Mouse (Mus musculus): ENCODE measurements at regions not wholly inside any gene's neighbourhood (a gene's known extent, or its start where the extent isn't known, plus 50 kb on each side); places are given as distances from the start of the nearest gene placed in this dataset.

GRCm38 (mm10) chr5:132892591-132892990, 349.4 kb upstream of the Auts2 start:
- Histone ChIP-seq H3K27me3 (ENCODE audit: control insufficient read depth, insufficient read depth, low read length) (no peaks in the 10 kb centered on the region), H3K4me3 (ENCODE audit: low read depth, low read length) (no peak overlapping the region), H3K9ac (replicated peaks; ENCODE audit: low read length) (no peak overlapping the region), H3K4me1 (ENCODE audit: control insufficient read depth, insufficient read depth, low read length) (no peaks in the 10 kb centered on the region), H3K4me2 (ENCODE audit: low read depth, low read length) (no peak overlapping the region), H3K36me3 (replicated peaks; ENCODE audit: control insufficient read depth, insufficient read depth, low read depth, low read length) (no peaks in the 10 kb centered on the region), H3K27ac (replicated peaks; ENCODE audit: low read depth, low read length) (no peak overlapping the region), H3K9me3 (replicated peaks; ENCODE audit: control insufficient read depth, low read length) (no peaks in the 10 kb centered on the region)
- DNase-seq (ENCODE audit: low spot score) (no peak), ATAC-seq (replicated peaks; ENCODE audit: insufficient number of reproducible peaks, low FRiP score, low TSS enrichment, low read depth) (no peak)
- WGBS, result 73% methylated on average over 1 of the region's 1 CpGs

- Histone ChIP-seq H3K4me3 (ENCODE audit: low read depth, low read length) (no peak overlapping the region), H3K27me3 (ENCODE audit: control insufficient read depth, insufficient read depth, low read length) (no peaks in the 10 kb centered on the region), H3K9me3 (replicated peaks; ENCODE audit: control insufficient read depth, low read length) (no peaks in the 10 kb centered on the region), H3K36me3 (replicated peaks; ENCODE audit: control insufficient read depth, insufficient read depth, low read depth, low read length) (no peaks in the 10 kb centered on the region), H3K4me2 (ENCODE audit: low read depth, low read length) (no peak overlapping the region), H3K27ac (replicated peaks; ENCODE audit: low read depth, low read length) (no peak overlapping the region), H3K9ac (replicated peaks; ENCODE audit: low read length) (no peak overlapping the region), H3K4me1 (ENCODE audit: control insufficient read depth, insufficient read depth, low read length) (no peaks in the 10 kb centered on the region)
- 61% methylated on average over 2 of the region's 2 CpGs for WGBS
- no peak for ATAC-seq (replicated peaks; ENCODE audit: insufficient number of reproducible peaks, low FRiP score, low TSS enrichment, low read depth)
- DNase-seq (ENCODE audit: low spot score), result no peak
Measured at GRCm38 (mm10) chr5:132884130-132884529, 341.0 kb upstream of the Auts2 start.

GRCm38 (mm10) chr5:132882291-132882690, 339.1 kb upstream of the Auts2 start:
- no peak overlapping the region for H3K27ac ChIP-seq (replicated peaks; ENCODE audit: low read depth, low read length)
- no peak for ATAC-seq (replicated peaks; ENCODE audit: insufficient number of reproducible peaks, low FRiP score, low TSS enrichment, low read depth)
- H3K4me3 ChIP-seq (ENCODE audit: low read depth, low read length), result no peak overlapping the region
- no peak for DNase-seq (ENCODE audit: low spot score)
- WGBS, result 81% methylated on average over 3 of the region's 3 CpGs
- H3K4me2 ChIP-seq (ENCODE audit: low read depth, low read length), result no peak overlapping the region
- no peaks in the 10 kb centered on the region for H3K36me3 ChIP-seq (replicated peaks; ENCODE audit: control insufficient read depth, insufficient read depth, low read depth, low read length)
- no peaks in the 10 kb centered on the region for H3K4me1 ChIP-seq (ENCODE audit: control insufficient read depth, insufficient read depth, low read length)
- no peaks in the 10 kb centered on the region for H3K9me3 ChIP-seq (replicated peaks; ENCODE audit: control insufficient read depth, low read length)
- H3K9ac ChIP-seq (replicated peaks; ENCODE audit: low read length), result no peak overlapping the region
- no peaks in the 10 kb centered on the region for H3K27me3 ChIP-seq (ENCODE audit: control insufficient read depth, insufficient read depth, low read length)

GRCm38 (mm10) chr5:132881170-132881569, 338.0 kb upstream of the Auts2 start:
- Histone ChIP-seq H3K9me3 (replicated peaks; ENCODE audit: control insufficient read depth, low read length) (no peaks in the 10 kb centered on the region), H3K36me3 (replicated peaks; ENCODE audit: control insufficient read depth, insufficient read depth, low read depth, low read length) (no peaks in the 10 kb centered on the region), H3K4me2 (ENCODE audit: low read depth, low read length) (no peak overlapping the region), H3K9ac (replicated peaks; ENCODE audit: low read length) (no peak overlapping the region), H3K27me3 (ENCODE audit: control insufficient read depth, insufficient read depth, low read length) (no peaks in the 10 kb centered on the region), H3K4me1 (ENCODE audit: control insufficient read depth, insufficient read depth, low read length) (peaks cover 2% of the 10 kb centered on the region; the same call in 1 of the 2 replicates), H3K4me3 (ENCODE audit: low read depth, low read length) (no peak overlapping the region), H3K27ac (replicated peaks; ENCODE audit: low read depth, low read length) (no peak overlapping the region)
- no peak for ATAC-seq (replicated peaks; ENCODE audit: insufficient number of reproducible peaks, low FRiP score, low TSS enrichment, low read depth)
- WGBS, result 92% methylated on average over 3 of the region's 3 CpGs
- DNase-seq (ENCODE audit: low spot score), result no peak

GRCm38 (mm10) chr5:132876336-132876840, 333.2 kb upstream of the Auts2 start:
- no peaks in the 10 kb centered on the region for H3K27me3 ChIP-seq (ENCODE audit: control insufficient read depth, insufficient read depth, low read length)
- H3K9ac ChIP-seq (replicated peaks; ENCODE audit: low read length), result no peak overlapping the region
- 14% methylated on average over 6 of the region's 6 CpGs for WGBS
- H3K9me3 ChIP-seq (replicated peaks; ENCODE audit: control insufficient read depth, low read length), result no peaks in the 10 kb centered on the region
- 0 out of 2 replicates have a peak overlapping the region, but pooled peaks have one; percentile 32 for H3K27ac ChIP-seq (replicated peaks; ENCODE audit: low read depth, low read length)
- H3K4me3 ChIP-seq (ENCODE audit: low read depth, low read length), result no peak overlapping the region
- H3K36me3 ChIP-seq (replicated peaks; ENCODE audit: control insufficient read depth, insufficient read depth, low read depth, low read length), result no peaks in the 10 kb centered on the region
- DNase-seq (ENCODE audit: low spot score) (peak; percentile 51), ATAC-seq (replicated peaks; ENCODE audit: insufficient number of reproducible peaks, low FRiP score, low TSS enrichment, low read depth) (no peak)
- peaks cover 3% of the 10 kb centered on the region; the same call in 1 of the 2 replicates for H3K4me1 ChIP-seq (ENCODE audit: control insufficient read depth, insufficient read depth, low read length)
- no peak overlapping the region for H3K4me2 ChIP-seq (ENCODE audit: low read depth, low read length)

GRCm38 (mm10) chr5:132858846-132859510, 315.8 kb upstream of the Auts2 start:
- Histone ChIP-seq H3K27me3 (ENCODE audit: control insufficient read depth, insufficient read depth, low read length) (no peaks in the 10 kb centered on the region), H3K36me3 (replicated peaks; ENCODE audit: control insufficient read depth, insufficient read depth, low read depth, low read length) (no peaks in the 10 kb centered on the region), H3K9me3 (replicated peaks; ENCODE audit: control insufficient read depth, low read length) (no peaks in the 10 kb centered on the region), H3K4me3 (ENCODE audit: low read depth, low read length) (no peak overlapping the region), H3K27ac (replicated peaks; ENCODE audit: low read depth, low read length) (no peak overlapping the region), H3K4me1 (ENCODE audit: control insufficient read depth, insufficient read depth, low read length) (no peaks in the 10 kb centered on the region; the same call in 1 of the 2 replicates), H3K4me2 (ENCODE audit: low read depth, low read length) (no peak overlapping the region), H3K9ac (replicated peaks; ENCODE audit: low read length) (no peak overlapping the region)
- WGBS, result 77% methylated on average over 5 of the region's 5 CpGs
- DNase-seq (ENCODE audit: low spot score) (peak; percentile 19), ATAC-seq (replicated peaks; ENCODE audit: insufficient number of reproducible peaks, low FRiP score, low TSS enrichment, low read depth) (no peak)

- DNase-seq (ENCODE audit: low spot score) (peak; percentile 80), ATAC-seq (replicated peaks; ENCODE audit: insufficient number of reproducible peaks, low FRiP score, low TSS enrichment, low read depth) (peak; percentile 65)
- H3K27me3 ChIP-seq (ENCODE audit: control insufficient read depth, insufficient read depth, low read length), result no peaks in the 10 kb centered on the region
- no peaks in the 10 kb centered on the region for H3K9me3 ChIP-seq (replicated peaks; ENCODE audit: control insufficient read depth, low read length)
- 39% methylated on average over 4 of the region's 4 CpGs for WGBS
- H3K4me3 ChIP-seq (ENCODE audit: low read depth, low read length), result no peak overlapping the region
- no peaks in the 10 kb centered on the region for H3K36me3 ChIP-seq (replicated peaks; ENCODE audit: control insufficient read depth, insufficient read depth, low read depth, low read length)
- no peak overlapping the region for H3K27ac ChIP-seq (replicated peaks; ENCODE audit: low read depth, low read length)
- no peaks in the 10 kb centered on the region; the same call in 1 of the 2 replicates for H3K4me1 ChIP-seq (ENCODE audit: control insufficient read depth, insufficient read depth, low read length)
- no peak overlapping the region for H3K4me2 ChIP-seq (ENCODE audit: low read depth, low read length)
- no peak overlapping the region for H3K9ac ChIP-seq (replicated peaks; ENCODE audit: low read length)
Measured at GRCm38 (mm10) chr5:132855619-132856510, 312.7 kb upstream of the Auts2 start.

GRCm38 (mm10) chr5:132850770-132851169, 307.6 kb upstream of the Auts2 start:
- no peak for DNase-seq (ENCODE audit: low spot score)
- Histone ChIP-seq H3K27ac (replicated peaks; ENCODE audit: low read depth, low read length) (no peak overlapping the region), H3K4me3 (ENCODE audit: low read depth, low read length) (no peak overlapping the region), H3K4me1 (ENCODE audit: control insufficient read depth, insufficient read depth, low read length) (no peaks in the 10 kb centered on the region), H3K4me2 (ENCODE audit: low read depth, low read length) (no peak overlapping the region), H3K36me3 (replicated peaks; ENCODE audit: control insufficient read depth, insufficient read depth, low read depth, low read length) (no peaks in the 10 kb centered on the region), H3K9ac (replicated peaks; ENCODE audit: low read length) (no peak overlapping the region), H3K27me3 (ENCODE audit: control insufficient read depth, insufficient read depth, low read length) (no peaks in the 10 kb centered on the region), H3K9me3 (replicated peaks; ENCODE audit: control insufficient read depth, low read length) (no peaks in the 10 kb centered on the region)
- ATAC-seq (replicated peaks; ENCODE audit: insufficient number of reproducible peaks, low FRiP score, low TSS enrichment, low read depth), result no peak
- 86% methylated on average over 6 of the region's 6 CpGs for WGBS
